Mouse (Mus musculus): ENCODE measurements around the gene Teddm1a. TPM values are rescaled to one million over a fixed set of nuclear protein-coding genes. Genes with fewer than 3 reads are reported as not detected.

Teddm1a gene
- not detected in 2 replicates for polyA plus RNA-seq (2015; fragmentation: Nextera tagmentation; extraction: Ambion mirVana)

DNA sequence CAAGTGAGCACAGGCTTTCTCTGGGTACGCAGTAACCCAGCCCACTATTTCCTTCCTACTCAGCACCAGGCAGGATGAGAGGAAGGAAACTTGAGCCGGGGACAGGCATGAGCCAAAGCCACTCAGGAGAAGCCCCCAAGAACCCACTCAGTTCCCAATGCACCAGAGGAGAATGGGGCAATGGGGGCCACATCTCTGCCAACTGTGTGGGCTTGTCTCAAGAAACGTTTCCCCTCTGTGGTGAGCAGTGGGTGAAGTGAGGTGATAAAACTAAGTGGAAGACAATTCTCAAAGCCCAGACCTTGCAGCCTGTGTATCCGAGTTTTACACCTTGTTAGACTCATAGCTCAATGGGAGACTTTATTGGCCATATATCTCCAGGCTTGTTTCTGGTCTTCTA is at the start of gene Teddm1a:
TSS of gene Teddm1a (plus strand) at position 301 of the 400 bp plus-strand sequence.

DNA sequence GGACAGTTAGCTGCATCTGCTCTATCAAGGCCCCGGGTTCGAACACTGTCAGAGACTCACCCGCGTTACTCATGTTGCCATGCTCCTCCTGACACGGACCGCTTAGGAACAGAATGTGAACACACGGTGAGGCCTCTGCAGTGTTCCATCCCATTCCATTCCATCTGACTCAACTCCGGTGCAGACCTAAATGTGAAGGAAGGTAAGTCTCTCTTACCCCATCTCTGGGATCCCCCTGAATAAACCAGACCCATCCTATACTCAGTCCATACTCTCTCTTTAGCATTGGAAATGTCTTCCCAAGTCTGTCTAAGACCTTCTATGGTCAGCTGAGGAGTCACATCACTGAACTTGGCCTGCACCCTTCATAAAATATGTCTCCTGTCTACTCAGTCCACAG is 47.5 kb upstream of the Teddm1a start, which contains the start of gene Rgsl1:
TSS of gene Rgsl1 (minus strand) at position 101 of the 400 bp plus-strand sequence.

DNA sequence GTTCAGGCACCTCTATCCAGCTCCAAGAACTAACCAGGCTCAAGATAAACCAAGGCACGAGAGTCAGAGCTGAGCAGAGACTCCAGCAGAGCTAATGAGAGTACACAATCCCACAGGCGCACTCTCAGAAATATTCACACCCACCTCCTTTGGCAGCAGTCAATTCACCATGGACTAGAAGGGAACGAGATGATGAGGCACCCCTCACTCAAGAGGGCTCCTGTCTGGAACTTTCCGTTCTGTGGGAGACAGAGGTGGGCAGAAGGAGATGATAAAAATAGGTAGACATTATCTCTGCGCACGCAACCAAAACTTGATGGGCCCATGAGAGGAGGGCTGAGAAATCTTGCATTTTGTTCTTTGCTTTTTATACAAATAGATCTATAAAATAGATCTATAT is 17.5 kb upstream of the Teddm1a start, which contains the start of gene Teddm1b:
TSS of gene Teddm1b (plus strand) at position 301 of the 400 bp plus-strand sequence.

DNA sequence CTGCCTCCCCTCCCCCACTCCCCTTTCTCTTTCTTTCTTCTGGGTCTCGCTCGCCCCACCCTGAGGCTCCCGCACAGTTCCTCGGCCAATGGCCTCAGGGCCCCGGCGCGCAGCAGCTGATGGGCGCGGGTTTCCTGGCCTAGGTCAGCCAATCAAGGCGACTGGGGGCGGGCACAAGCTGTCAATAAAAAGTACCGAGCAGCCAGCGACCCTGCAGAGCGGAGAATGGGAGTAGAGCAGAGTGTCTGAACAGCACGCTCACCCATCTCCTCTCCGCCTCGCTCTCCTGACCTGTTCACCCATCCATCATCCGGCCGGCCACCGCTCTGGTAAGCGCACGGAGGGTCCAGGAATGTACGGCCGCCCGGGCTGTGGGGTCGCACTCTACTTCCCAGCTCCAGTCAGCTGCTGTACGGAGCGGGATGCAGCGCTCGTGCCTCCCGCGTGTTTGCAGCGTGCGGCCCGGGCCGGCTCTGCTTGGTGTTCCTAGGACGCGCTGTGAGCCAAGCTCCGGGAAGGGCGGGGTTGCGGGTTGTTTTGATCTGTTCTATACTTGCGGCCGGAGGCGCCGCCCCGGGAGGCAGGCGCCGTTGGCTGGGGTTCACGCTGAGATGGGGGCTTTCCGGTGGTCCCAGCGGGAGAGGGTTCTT is 8.3 kb downstream of the Teddm1a start, which contains the start of the genes Glul and Teddm2:
TSS of gene Glul (plus strand) at position 214 of the 650 bp plus-strand sequence.
TSS of gene Teddm2 (minus strand) at position 498 of the 650 bp plus-strand sequence.

Small RNA genes lying within 50 kb of the gene (microRNA-seq; reads per million reads assigned to microRNA genes)
- 9.0 reads per million, percentile 19 among the genes with 10 or more reads in this experiment for gene Mir8114

Other genes with a start within 250 kb of the Teddm1a start
- gene Rgs8, start 238.7 kb upstream of the Teddm1a start, polyA plus RNA-seq (2015; fragmentation: Nextera tagmentation; extraction: Ambion mirVana) = 8.6 and 9.3 TPM in 2 replicates
- 8.2 and 8.7 TPM in 2 replicates for gene Rgs16, start 151.4 kb upstream of the Teddm1a start, polyA plus RNA-seq (2015; fragmentation: Nextera tagmentation; extraction: Ambion mirVana)
- 13.8 and 18.5 TPM in 2 replicates for gene Rnasel, start 142.3 kb upstream of the Teddm1a start, polyA plus RNA-seq (2015; fragmentation: Nextera tagmentation; extraction: Ambion mirVana)
- 0.13 and 0.31 TPM in 2 replicates for gene Rgsl1, start 47.6 kb upstream of the Teddm1a start, polyA plus RNA-seq (2015; fragmentation: Nextera tagmentation; extraction: Ambion mirVana)
- 0.11 and 0.31 TPM in 2 replicates for gene Teddm1b, start 17.4 kb upstream of the Teddm1a start, polyA plus RNA-seq (2015; fragmentation: Nextera tagmentation; extraction: Ambion mirVana)
- 421 and 440 TPM in 2 replicates for gene Glul, start 8.2 kb downstream of the Teddm1a start, polyA plus RNA-seq (2015; fragmentation: Nextera tagmentation; extraction: Ambion mirVana)
- gene Teddm2, start 8.5 kb downstream of the Teddm1a start, polyA plus RNA-seq (2015; fragmentation: Nextera tagmentation; extraction: Ambion mirVana) = 1.5 and 1.6 TPM in 2 replicates

All from neural tube, postnatal 0 days (tissue).